Mouse (Mus musculus): ENCODE results near the gene Tmem126a. TPM values are rescaled to one million over a fixed set of nuclear protein-coding genes. Genes with fewer than 3 reads are reported as not detected.

The Tmem126a gene
- 44.5 and 51.2 TPM in 2 replicates for polyA plus RNA-seq (2012; rRNA removed)

GRCm38 (mm10) chr7:90456845-90457468 is at the start of gene Tmem126a:
TSS of gene Tmem126a (minus strand) at chr7:90457229.
- DNase-seq (ENCODE audit: low spot score), result peak; percentile 65

GRCm38 (mm10) chr7:90482607-90483006 is 25.6 kb upstream of the Tmem126a start:
- no peak for DNase-seq (ENCODE audit: low spot score)

- no peak for DNase-seq (ENCODE audit: low spot score)
Measured at GRCm38 (mm10) chr7:90476313-90477245, 19.6 kb upstream of the Tmem126a start, which contains the start of gene Dlg2. TSS of gene Dlg2 (plus strand) at chr7:90476672.

DNA sequence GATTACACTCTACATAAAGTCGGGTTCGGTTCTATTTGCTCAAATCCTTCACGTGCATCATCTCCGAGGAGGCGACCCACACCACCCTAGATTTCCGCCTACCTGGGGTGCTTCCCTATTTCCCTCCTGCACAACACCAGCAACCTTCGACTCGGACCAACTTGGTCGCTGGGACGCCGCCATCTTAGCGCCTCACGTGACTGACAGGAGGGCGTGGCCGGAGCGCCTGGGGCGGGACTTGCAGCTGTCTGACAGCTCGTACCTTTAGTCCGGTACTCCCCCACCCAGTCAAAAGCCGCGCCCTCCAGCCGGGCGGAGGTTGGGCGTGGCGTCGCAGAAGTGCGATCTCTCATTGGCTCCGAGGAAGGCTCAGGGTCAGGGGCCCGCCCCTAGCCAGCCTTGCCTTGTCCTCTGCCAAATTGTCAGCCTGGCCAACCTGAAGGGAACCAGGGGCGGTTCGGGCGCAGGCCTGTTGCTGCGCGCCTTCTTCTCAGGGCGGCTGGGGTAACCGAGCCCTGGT is 18.8 kb upstream of the Tmem126a start, which contains the start of gene Tmem126b:
Tmem126b (minus strand) TSS at position 209 of the 520 bp plus-strand sequence.
- peak; percentile 95 for DNase-seq (ENCODE audit: low spot score)

- no peak for DNase-seq (ENCODE audit: low spot score)
Measured at GRCm38 (mm10) chr7:90473511-90473910, 16.5 kb upstream of the Tmem126a start.

DNA sequence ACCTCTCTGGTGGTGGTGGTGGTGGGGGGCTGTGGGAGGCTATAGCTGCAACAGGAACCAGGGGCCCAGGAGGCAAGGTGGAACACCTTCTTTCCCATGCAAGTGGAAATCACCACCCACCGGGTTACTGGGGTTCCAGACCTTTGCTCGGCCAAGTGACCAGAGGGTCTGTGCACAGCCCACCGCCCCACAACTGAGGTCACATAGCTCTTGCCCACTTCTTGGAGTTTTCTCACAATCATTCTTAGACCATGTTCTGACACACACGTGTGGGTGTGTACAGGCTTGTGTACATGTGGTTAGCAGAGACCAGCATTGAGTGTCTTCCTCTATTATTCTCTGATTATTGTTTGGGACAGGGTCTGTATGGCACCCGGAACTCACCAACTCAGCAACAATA is 4.4 kb upstream of the Tmem126a start:
- no peak for DNase-seq (ENCODE audit: low spot score)

DNA sequence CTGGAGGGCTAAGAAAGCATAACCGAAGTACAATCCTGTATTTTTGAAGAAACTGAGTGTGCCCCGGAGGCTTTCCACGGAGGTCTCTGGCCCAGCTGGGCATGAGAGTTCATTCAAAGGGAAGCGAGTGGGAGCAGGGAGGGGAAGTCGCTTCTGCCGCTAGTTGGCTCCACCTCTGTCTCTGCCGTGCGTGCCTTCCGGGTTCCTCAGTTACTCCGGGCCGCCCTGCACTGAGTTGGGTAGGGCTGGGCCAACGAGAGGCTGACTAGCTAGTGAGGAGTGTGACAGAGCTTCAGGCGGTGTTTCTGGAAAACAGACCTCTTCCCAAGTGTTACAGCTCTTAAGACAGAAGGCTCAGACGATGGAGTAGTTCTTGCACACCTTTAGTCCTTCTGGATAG is 3.9 kb upstream of the Tmem126a start:
- no peak for DNase-seq (ENCODE audit: low spot score)

DNA sequence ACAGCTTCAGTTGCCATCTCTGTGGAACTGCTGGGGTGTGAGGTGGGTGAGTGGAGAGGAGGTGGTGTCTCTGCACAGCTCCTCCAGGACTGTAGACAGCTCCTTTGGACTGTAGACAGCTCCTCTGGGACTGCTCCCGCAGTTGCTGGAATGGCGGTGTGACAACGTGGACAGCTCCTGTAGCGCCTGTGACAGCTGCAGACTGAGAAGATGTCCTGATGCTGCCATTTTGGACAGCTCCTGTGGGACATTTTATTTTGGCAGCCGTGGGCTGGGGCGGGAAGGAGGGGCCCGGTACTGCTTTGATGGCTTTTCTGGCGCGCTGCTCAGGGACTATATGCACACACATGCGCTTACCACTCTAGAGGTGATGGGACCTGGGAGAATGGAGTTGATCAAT is 3.3 kb upstream of the Tmem126a start:
- no peak for DNase-seq (ENCODE audit: low spot score)

- no peak for DNase-seq (ENCODE audit: low spot score)
Measured at GRCm38 (mm10) chr7:90457517-90457916, 488 bp upstream of the Tmem126a start.

GRCm38 (mm10) chr7:90456149-90456844 is 732 bp downstream of the Tmem126a start:
- no peak for DNase-seq (ENCODE audit: low spot score)

GRCm38 (mm10) chr7:90444206-90444605 is 12.8 kb downstream of the Tmem126a start:
- DNase-seq (ENCODE audit: low spot score), result no peak

DNA sequence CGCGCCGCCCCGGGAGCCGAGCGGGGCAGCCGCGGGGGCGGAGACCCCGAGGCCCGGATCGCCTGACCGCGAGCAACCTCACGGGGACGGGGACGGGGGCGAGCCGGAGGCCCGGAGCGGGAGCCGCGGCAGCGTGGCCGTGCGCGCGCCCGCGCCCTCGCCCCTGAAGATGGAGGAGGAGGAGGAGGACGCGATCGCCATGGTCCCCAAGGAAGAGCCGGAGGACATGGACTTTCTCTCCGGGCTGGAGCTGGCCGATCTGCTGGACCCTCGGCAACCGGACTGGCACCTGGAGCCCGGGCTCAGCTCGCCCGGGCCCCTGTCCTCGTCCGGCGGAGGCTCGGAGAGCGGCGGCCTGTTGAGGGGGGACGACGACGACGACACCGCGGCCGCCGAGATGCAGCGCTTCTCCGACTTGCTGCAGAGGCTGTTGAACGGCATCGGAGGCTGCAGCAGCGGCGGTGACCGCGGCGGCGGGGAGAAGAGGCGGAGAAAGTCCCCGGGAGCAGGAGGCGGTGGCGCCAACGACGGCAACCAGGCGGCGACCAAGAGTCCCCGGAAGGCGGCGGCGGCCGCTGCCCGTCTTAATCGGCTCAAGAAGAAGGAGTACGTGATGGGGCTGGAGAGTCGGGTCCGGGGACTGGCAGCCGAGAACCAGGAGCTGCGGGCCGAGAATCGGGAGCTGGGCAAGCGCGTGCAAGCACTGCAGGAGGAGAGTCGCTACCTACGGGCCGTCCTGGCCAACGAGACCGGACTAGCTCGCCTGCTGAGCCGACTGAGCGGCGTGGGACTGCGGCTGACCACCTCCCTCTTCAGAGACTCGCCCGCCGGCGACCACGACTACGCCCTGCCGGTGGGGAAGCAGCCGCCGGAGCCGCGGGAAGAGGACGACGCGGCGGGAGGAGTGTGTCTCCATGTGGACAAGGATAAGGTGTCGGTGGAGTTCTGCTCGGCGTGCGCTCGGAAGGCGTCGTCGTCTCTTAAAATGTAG is 13.6 kb downstream of the Tmem126a start:
- peak; percentile 75 for DNase-seq (ENCODE audit: low spot score)

DNA sequence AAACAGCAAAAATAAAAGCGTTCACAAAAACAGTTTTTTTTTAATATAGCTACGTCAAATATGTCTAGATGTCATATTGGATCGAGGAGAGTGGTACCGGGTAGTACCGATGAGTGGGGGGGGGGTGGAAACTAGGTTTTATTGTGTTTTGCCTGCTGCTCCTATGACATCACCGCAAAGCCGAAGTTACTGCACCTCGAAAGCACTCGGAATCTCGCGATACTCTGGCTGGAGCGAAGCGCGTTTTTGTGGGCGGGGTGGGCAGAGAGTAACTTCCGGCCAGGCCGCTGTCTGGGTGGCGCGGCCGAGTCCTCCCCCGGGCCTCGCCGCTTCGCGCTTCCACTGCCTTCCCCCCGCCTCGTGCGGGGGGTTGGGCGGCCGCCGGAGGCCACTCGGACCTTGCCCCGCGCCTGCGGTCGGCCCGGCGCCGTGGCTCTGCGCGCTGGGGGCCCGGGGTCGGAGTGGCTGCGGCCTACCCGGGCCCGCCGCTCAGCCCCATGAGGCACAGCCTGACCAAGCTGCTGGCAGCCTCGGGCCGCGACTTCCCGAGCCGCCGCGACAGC is 14.4 kb downstream of the Tmem126a start, which contains the start of gene Crebzf:
Crebzf (plus strand) TSS at position 212 of the 563 bp plus-strand sequence.
- peak; percentile 89 for DNase-seq (ENCODE audit: low spot score)

- DNase-seq (ENCODE audit: low spot score), result no peak
Measured at GRCm38 (mm10) chr7:90442070-90442469, 15.0 kb downstream of the Tmem126a start.

DNA sequence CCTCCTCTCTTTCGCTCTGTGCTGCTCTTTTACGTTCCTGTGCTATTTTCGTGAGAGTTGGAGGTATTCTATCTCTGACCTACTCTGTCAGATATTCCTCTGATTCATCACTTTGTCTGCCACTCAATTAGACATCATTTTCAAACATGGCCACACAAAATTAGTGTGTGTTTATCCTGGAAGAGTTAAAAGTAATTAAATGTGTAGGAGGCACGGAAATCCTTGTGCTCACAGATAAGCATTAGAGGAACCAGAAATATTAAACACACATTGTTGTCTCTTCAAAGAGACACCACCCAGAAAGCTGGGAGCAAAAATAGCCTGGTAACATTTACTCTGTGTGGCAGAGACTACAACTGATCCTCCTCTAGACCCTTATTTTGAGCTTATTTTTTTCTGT is 17.0 kb downstream of the Tmem126a start:
- no peak for DNase-seq (ENCODE audit: low spot score)

- DNase-seq (ENCODE audit: low spot score), result no peak
Measured at GRCm38 (mm10) chr7:90432221-90432620, 24.8 kb downstream of the Tmem126a start.

GRCm38 (mm10) chr7:90427006-90427405 is 30.0 kb downstream of the Tmem126a start:
- DNase-seq (ENCODE audit: low spot score), result no peak

- peak; percentile 34 for DNase-seq (ENCODE audit: low spot score)
Measured at GRCm38 (mm10) chr7:90426020-90427001, 30.7 kb downstream of the Tmem126a start, which contains the start of gene Ccdc89. TSS of gene Ccdc89 (plus strand) at chr7:90426577.

DNA sequence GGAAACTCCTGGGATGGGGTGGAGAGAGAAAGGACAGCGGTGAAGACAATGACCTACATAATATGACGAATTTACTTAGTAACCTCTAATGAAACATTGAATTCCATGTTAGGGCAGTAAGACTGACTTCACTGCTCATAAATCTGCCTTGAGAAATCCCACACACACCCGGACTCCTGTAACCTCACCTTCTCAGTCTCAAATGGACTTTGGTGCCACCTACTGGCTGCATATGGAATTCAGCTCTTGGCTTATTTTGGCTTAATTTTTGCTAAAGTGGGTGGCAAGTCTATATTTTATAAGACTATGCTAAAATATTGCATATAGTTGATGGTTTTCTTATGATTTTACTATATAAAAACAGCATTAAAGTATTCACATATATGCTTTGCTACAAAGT is 47.1 kb downstream of the Tmem126a start:
- DNase-seq (ENCODE audit: low spot score), result no peak
